In the genomic region with DNA sequence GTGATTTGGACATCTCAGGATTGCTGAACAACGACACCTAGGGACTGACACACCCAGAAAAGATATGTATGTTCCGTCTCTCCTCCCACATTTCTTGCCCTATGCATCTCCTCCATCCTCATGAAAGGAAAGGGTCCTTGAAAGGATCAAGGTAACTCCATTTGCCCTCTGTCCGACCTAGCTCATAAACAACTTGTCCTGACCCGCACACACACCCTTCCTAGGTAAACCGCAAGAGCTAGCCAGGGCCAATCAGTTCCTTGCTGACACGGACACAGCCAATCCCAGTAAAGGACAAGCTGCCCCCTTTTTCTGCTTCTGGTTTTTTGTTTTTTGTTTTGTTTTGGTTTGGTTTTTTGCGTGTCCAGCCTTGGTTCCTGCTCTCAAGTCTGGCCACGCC, we compare ENCODE assay signal across 14 mouse cellular contexts.
"Had no signal": no experiment of that assay in that cellular context is flagged by ENCODE, and none has a peak within 500 bp of the region (broad histone marks: within the 10 kb centered on the region; RNA-seq: fewer than 3 reads in every experiment).

No protein-coding gene starts in this region.

- H3K9ac ChIP-seq: lung, embryonic 14.5 days; midbrain, embryonic 12.5 days; neural tube, embryonic 12.5 days; stomach, embryonic 15.5 days had no signal

- H3K27me3 ChIP-seq: midbrain, embryonic 12.5 days; neural tube, embryonic 12.5 days; stomach, embryonic 15.5 days had no signal

- H3K9me3 ChIP-seq: midbrain, embryonic 10.5 days; midbrain, embryonic 12.5 days; neural tube, embryonic 12.5 days; stomach, embryonic 15.5 days had no signal

- H3K4me1 ChIP-seq: midbrain, embryonic 10.5 days; midbrain, embryonic 12.5 days; neural tube, embryonic 12.5 days; stomach, embryonic 15.5 days had no signal

- H3K36me3 ChIP-seq: midbrain, embryonic 10.5 days; midbrain, embryonic 12.5 days; neural tube, embryonic 12.5 days; stomach, embryonic 15.5 days had no signal

- H3K4me3 ChIP-seq: midbrain, embryonic 10.5 days; midbrain, embryonic 12.5 days; neural tube, embryonic 12.5 days; stomach, embryonic 15.5 days had no signal

- H3K27ac ChIP-seq: midbrain, embryonic 10.5 days; midbrain, embryonic 12.5 days; neural tube, embryonic 12.5 days; stomach, embryonic 15.5 days; stomach, postnatal 0 days had no signal

- H3K4me2 ChIP-seq: lung, embryonic 14.5 days; midbrain, embryonic 12.5 days; neural tube, embryonic 12.5 days; stomach, embryonic 15.5 days had no signal

- DNase-seq: lung, adult 18-20 months; lung, embryonic 14.5 days; lung, postnatal 10 days; lung, postnatal 4 days; midbrain, embryonic 14.5 days; right cerebral cortex, postnatal 14 days; thymus, adult 2 months; thymus, postnatal 25 days; thymus, postnatal 4 days had no signal
